Mouse (Mus musculus): ENCODE measurements around the gene Myo1a.

Gene Myo1a

DNA sequence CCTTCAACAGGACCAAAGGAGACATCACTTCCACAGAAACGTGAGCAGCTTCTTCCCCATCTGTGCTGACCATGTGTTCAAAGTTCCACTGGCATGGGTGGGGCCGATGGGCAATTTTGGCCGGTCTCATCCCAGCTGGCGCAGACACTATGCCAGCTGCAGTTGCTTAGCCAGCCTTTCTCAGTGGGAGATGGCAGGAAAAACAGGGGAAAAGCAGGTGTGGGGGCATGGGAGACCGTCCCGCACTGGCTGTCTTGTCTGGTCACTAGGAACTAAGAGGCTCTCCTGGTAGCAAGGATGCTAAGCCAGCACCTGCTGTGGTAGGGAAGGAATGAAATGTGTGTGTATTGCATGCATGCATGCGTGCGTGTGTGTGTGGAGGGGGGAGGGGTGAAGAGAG, 23.5 kb downstream of the Myo1a start:
- no peak for DNase-seq (ENCODE audit: low read depth, low spot score)

DNA sequence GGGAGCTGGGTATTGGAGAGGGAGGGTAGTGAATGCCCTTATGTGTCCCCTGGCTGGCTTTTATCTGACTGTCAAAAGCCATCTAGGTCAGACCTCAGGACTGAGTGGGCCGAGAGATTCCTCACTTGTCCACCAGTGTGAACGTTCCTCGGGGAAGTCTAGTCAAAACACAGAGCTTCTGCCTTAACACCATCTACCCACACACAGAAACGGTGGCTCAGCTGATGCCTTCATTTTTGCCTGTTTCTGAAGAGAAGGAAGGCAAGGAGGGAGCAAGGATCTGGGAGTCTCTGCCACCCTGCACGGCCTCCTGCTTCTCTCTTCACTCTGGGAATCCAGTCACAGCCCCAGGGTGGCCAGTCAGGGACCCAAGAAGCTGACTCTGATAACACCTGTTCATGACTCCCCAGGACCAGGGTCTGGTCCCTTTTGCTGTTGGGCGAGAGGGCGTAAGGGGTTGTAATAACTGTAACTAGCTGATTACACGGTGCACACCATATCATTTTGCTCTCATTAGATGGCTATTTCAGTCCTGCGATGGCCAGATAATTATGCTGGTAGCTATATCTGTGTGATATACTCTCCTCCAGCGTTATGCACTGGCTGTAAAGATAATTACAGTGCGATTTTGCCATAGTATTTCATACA, 25.4 kb downstream of the Myo1a start:
- no peak for DNase-seq (ENCODE audit: low read depth, low spot score)

DNA sequence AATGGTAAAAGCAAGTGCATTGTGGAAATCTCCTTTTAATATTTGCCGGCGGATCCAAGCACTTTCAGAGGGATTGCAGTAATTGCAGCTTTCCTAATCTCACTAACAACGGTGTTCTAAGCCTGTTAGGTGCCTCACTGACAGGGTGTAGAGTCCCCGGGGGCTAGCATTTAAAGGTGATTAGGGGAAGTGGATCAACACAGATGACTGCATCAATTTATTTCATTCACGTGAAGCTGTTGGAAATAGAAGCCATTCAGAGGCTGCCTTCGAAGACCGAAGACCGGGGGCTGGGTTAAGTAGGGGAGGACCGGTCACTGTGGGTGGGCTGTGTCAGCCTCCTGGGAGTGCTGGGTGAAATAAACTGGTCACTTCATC, 26.0 kb downstream of the Myo1a start:
- DNase-seq (ENCODE audit: low read depth, low spot score), result no peak

DNA sequence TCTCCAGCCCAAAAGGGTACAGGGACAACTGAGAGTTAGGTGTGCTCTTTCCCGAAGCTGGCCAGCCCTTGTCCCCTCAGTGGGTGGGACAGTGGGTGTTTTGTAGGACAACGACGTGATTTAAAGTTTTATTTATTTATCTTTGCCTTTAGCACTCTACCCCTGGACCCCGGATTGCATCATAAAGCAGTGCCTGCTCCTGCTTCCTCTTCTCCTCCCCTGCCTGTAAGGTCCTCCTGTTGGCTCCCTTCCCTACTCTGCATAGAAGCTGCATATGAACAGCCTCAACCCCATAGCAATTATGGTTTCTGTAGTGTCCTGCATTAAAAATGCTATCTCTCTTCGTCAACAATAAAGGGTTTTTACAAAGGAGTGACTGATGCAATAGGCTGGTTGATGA, 26.4 kb downstream of the Myo1a start:
- no peak for DNase-seq (ENCODE audit: low read depth, low spot score)

DNA sequence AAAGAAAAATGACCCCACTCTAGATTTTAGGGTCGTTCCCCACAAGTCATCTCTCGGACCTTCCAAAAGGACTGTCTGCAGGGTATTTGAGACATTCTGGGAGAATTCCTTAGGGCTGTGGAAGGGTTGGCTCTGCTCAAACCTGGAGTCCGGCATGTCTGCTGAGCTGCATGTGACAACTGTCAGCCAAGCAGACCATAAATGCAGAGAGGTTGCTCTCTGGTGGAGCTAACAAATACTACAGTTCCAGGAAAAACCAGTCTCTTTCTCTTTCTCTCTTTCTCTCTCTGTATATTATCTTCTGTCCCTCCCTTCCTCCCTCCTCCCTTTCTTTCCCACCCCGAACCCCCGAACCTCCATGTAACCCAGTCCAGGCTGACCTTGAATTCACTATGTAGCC, 29.5 kb downstream of the Myo1a start:
- no peak for DNase-seq (ENCODE audit: low read depth, low spot score)

DNA sequence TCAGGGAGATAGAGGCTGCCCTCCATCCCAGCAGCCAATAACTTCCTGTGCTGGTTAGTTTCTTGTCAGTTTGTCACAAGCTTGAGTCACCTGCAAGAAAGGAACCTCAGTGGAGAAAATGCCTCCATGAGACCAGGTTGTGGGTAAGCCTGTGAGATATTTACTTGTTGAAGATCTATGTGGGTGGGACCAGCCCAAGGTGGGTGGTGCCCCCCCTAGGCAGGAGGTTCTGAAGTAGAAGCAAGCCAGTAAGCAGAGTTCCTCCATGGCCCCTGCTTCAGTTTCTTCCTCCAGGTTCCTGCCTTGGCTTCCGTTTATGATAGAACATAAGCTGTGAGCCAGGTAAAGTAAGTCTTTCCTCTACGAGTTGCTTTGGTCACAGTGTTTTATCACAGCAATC, 31.3 kb downstream of the Myo1a start:
- DNase-seq (ENCODE audit: low read depth, low spot score), result no peak

DNA sequence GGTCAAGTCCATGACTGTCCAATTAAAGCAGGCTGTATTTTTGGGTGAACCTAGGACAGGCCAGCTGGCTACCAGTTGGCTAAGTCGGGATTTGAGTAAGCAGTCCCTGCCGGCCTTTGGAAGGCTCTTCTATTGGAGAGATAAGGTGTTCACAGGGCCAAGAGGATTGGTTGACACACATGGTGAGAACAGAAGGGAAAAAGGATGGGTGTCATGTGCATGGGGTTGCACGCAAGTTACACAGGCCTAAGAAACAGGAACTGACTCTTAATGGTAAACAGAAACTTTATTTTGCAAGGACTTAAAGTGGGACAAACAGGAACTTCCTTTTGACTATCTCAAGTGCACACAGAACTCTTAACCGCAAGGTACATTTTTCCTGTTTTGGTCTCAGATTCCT, 31.9 kb downstream of the Myo1a start:
- DNase-seq (ENCODE audit: low read depth, low spot score), result no peak

DNA sequence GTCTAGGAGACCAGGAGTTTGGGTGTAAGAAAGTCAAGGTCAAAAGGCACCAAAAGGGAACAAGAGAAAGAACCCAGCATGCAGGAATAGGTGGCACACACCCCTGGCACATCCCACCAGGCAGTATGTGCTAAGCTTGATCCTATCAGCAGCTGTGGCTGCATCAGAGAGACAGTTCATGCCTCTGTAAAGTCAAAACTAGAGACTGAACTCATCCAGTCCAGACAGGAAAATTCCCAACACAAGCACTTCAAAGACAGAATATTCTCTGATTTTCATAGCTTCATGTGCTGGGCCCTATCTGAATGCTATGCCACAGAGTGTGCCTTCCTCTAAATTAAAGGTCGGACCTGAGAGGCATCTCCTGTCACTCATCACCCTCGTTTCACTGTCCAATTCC, 32.6 kb downstream of the Myo1a start:
- no peak for DNase-seq (ENCODE audit: low read depth, low spot score)

DNA sequence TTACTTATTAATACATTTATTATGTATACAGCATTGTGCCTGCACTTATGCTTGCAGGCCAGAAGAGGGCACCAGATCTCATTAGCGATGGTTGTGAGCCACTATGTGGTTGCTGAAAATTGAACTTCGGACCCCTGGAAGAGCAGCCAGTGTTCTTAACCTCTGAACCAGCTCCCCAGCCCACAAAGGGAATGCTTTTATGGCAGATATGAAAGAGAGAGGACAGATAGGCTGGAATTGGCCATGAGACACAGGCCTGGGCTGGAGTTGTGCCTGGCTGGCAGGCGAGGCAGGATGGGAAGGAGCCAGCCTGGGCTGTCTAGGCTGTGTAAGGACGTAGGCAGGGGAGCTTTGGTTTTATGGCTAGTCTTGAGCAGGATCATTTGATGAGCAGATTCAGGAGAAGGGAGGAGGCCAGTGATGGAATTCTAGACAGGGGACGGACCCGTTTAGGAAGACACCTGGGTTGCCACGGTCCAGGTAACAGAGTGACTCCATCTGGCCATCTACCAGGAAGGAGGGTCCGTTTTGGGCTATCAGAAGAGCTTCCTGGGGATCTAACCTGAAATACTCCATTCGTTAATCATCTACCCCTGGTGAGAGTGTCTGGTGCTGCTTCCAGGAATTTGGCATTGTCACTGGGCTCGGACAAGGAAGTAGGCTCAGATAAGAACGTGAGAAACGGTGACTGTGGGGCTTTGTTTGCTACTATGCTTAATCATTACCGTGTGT, 33.3 kb downstream of the Myo1a start:
- DNase-seq (ENCODE audit: low read depth, low spot score), result peak; percentile 64

DNA sequence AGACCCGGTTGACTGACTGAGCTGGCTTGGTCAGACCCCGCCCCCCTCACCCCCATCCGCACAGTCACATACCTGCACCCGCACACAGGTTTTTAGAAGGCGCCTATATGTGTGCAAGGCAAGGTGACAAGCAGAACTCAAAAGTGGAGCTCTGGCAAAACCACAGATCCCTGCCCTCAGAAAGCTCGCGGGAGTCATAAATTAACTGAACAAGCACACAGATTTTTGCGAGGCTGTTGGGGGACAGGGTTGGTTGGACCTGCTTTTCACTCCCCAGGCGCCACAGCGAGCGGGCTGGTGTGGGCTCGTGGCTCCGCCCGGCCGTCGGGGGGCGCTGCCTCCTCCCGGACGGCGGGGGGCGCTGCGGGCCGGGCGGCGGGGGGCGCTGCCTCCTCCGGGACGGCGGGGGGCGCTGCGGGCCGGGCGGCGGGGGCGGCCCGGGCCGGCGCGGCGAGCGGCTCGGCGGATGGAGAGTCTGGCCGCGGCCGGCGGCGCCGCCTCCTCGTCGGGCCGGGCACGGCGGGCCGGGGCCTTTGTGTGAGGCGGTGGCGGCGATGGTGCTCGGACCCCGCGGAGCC, 34.2 kb downstream of the Myo1a start, which contains the start of gene Zbtb39:
TSS of gene Zbtb39 (plus strand) at position 456 of the 578 bp plus-strand sequence.
- peak; percentile 82 for DNase-seq (ENCODE audit: low read depth, low spot score)

DNA sequence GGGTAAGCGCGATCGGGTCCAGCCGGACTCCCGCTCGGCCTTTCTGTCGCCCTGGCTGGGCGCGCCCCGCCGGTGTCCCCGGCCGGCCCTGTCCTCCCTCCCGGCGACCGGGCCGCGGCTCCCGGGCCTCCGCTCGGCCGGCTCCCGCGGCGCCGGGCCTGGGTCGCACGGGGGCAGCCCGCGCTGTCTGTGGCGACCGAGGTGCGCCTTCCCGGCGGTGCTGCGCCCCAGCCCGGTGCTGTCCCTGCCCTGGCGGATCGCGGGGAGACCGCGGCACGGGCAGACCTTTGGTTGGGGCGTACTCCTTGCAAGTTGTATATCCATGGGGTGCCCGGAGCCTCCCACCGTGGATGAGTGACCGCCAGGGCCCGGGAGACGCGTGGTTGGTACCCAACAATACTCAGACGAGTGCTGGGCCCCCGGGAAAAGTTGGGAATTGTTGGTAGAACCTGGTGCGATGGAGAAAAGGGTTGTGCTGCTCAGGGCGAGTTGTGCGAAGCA, 34.7 kb downstream of the Myo1a start:
- peak; percentile 60 for DNase-seq (ENCODE audit: low read depth, low spot score)

DNA sequence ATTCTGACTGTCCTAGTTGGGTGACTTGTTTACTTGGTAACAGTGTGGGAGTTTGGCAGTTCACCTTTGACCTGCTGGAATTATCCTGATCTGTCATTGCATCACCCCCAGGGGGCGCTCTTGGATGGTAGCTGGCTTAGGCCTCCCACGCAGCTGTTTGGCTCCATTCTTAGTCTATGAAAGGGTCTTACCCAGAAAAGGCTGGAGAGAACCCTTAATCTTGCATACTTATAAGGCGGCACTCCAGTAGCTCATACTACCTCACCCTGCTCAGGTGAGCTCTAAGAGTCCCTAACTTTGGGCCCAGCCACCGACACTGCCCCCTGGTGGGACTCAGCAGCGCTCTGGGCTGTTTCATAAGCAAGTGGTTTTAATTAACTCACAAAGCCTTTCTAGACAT, 39.7 kb downstream of the Myo1a start:
- peak; percentile 84 for DNase-seq (ENCODE audit: low read depth, low spot score)

DNA sequence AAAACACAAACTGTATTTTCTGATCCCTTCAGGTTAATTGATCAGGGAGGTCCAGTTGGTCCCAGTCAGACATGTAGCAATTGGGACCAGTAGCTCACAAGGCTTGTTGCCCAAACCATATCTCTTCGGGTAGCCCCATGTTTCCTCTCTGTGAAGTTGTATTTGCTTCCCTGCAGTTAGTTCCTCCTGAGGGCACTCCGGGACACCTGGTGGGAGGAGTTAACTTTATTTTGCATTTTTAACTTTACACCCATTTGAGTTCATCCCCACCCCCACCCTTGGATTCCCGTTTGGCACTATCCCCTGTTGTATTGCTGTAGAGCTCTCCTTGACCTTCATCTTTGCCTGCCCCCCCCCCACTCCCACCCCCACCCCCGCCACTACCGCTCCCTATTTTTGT, 40.9 kb downstream of the Myo1a start:
- DNase-seq (ENCODE audit: low read depth, low spot score), result peak; percentile 66

DNA sequence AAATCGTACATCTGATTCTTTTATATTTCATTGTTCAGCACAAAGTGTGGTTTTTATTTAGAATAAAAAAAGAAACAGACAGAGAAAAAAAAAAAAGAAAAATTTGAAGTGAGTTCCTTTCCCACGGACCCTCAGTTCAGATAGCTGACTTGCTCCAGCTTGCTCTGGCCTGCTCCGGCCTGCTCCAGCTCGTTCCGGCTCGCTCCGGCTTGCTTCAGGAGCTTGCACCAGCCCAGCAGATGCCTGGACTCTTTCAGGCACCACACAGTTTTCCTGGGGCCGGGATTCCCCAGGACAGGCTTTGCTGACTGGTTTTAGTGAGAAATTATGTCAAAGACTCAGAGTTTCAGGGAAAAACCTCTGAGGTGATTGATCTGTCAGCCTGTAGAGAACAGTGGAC, 42.3 kb downstream of the Myo1a start:
- DNase-seq (ENCODE audit: low read depth, low spot score), result peak; percentile 59

DNA sequence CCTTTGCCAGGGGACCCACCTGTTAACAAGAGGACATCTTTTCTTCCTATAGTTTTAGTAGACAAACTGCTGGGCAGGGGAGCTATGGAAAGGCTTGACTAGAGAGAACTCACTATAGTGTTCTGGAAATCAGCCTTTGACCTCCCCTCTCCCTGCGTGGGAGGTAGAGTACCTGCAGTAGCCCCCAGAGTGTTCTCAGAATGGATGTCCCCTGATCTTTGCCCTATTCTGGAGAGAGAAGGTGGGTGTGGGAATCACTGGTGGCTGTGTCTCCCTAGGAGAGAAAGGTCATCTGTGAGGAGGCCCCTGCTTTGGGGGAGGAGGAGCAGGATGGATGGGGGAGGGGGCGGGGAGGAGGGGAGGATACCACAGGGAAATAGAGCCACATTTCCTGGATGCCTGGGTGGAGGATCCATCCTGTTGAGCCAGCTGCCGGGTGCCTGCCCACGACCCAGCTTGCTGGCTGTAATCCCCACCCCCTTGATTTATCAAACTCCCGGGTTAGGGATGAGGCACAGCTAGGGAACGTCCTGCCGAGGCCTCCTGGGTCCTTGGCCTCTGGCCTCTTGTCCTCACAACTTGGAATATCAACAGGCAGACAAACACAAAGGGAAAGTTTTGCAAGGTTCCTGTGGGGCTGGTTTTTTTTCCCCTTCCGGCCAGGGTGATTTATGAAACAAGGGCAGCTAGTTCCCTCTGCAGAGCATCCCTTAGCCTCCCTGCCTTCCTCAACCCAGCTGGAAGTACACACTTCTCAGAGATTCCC, 44.1 kb downstream of the Myo1a start:
- DNase-seq (ENCODE audit: low read depth, low spot score), result peak; percentile 75

DNA sequence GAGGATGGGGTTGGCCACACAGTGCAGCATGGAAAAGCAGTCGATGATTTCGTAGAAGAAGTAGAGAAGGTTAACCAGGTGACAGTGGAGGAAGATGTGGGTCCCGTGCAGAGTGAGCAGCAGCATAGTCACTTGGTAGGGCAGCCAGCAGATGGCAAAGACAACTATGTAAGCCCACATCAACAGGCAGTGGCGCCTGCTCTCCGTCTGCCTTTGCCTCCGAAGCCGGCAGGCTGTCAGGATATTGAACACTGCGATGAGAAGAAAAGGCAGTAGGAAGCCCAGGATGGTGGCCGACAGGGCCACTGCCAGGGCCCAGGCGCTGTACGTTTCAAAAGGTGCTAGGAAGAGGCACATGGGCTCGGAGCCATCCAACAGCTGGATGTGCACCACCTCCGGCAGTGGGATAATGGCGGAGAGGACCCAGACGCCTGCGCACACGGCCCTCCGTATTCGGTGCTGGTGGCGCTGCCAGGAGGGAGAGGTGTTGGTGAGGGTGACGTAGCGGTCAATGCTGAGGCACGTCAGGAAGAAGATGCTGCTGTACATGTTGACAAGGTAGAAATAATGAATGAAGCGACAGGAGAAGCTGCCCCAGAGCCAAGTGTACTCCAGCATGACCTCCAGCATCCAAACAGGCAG, 45.3 kb downstream of the Myo1a start:
- peak; percentile 61 for DNase-seq (ENCODE audit: low read depth, low spot score)

DNA sequence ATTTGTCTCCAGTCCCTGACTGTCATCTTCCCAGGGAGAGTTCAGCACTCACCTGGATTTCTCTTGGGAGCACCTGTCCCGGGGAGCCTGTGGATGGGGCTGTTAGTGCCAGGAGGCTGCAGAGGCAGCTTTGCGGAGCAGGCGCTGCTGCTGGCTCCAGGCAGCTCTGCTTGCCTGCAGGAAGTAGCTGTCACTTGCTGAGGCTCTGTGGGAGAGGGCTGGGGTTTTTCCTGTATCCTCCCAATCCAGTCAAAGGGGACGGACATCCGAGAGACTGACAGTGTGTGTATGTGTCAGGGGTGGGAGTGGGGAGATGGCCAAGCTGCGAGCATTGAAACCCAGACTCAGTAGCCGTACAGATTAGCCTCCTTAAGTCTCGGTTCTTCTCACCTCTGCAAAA, 46.6 kb downstream of the Myo1a start, which contains the start of gene Gpr182:
TSS of gene Gpr182 (minus strand) at position 185 of the 400 bp plus-strand sequence.
- DNase-seq (ENCODE audit: low read depth, low spot score), result peak; percentile 43

DNA sequence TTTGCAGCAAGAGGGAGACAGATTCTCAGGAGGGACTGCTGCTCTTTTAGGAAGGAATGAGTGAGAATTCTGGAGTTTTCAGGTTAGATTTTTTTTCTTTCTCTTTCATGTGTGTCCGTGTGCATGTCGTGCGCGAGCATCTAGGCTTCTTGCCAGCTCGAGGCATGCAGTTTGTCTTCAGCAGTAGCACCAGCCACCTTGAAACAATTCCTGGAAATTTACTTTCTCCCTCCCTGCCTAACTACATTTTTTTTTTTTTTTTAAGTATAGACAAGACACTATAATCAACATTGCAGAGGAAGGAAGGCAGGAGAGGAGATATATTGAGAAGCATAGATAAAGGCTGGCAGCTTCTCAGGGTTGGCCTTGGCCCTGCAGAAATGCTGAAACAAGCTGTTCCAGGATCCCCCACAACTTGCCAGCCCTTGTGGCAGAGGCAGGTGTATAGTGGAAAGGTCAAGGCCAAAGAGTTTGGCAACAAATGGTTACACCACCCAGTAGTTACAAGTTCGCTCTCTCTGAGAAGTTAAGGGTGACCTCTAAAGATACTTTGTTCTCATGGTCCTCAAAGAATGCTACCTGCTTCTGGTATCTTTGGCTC, 49.7 kb downstream of the Myo1a start:
- no peak for DNase-seq (ENCODE audit: low read depth, low spot score)

DNA sequence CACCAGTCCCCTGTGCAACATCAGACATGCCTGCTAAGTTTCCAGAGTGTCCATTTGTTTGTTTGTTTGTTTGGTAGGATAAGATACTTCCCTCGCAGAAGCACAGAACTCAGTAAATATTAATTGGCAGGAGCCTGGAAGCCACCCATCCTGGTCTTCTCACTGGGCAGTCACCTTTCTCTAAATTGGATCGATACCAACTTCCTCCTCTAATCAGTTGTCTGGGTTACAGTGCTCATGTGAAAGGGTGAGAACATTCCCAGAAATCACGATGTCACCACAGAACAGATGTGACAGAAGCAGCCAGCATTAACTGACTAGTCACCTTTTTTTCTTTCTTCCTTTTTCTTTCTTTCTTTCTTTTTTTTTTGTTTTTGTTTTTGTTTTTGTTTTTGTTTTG, 50.3 kb downstream of the Myo1a start:
- DNase-seq (ENCODE audit: low read depth, low spot score), result no peak

DNA sequence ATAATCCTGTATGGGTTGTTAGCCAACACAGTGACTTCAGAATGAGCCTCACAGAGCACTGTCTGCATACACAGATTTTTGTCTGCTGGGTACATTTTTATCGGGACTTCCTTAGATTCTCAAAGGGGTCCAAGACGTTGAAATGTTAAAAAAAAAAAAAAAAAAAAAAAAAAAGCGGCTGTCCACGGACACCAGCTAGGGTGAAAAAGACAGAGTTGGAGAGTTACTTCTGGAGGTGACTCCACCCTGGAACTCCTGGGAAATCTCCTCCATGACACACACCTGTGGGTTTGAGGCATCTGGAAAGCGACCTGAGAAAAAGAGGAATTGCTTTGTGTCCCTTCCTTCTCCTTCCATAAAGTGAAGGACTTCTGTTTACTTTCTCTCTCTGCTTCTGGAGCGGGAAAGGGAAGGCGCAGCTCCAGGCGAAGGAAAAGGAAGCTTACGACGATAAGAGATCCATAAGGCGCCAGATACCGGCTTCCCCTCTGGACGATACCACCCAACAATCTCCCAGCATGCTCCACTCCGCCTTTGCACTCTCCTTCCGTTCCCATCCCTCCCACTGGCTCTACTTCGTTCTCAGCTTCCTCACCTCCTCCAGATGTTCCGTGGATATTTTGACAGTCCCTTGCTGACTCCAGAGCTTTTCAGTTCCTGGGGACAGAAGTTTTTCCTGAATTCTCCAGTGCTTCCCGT, 50.9 kb downstream of the Myo1a start:
- peak; percentile 46 for DNase-seq (ENCODE audit: low read depth, low spot score)
